Mouse (Mus musculus) bone marrow macrophage, adult 2 months (primary cell): ENCODE results near the gene Ppard. TPM values are rescaled to one million over a fixed set of nuclear protein-coding genes. Genes with fewer than 3 reads are reported as not detected.
A peak's percentile ranks its signal among the peaks of the same experiment; 100 is the strongest.

Experiments used
- H3K27ac ChIP-seq: 2 replicates; pipeline ENCODE4 v1.5.1; 2012; ENCODE audit warnings: low read depth, low read length; ENCODE audit not compliant: insufficient read depth
- H3K4me1 ChIP-seq: 2 replicates; pipeline ENCODE4 v1.6.1; 2012; ENCODE audit warnings: low read length; ENCODE audit not compliant: control insufficient read depth, insufficient read depth
- H3K4me3 ChIP-seq: 2 replicates; pipeline ENCODE4 v1.5.1; 2012; ENCODE audit warnings: mild to moderate bottlenecking, low read length, moderate library complexity; ENCODE audit not compliant: insufficient read depth
- CTCF ChIP-seq: IDR thresholded peaks from 2 replicates; pipeline ENCODE4 v1.5.1; 2012; ENCODE audit warnings: low read depth, mild to moderate bottlenecking, low read length, moderate library complexity
- POLR2A ChIP-seq: IDR thresholded peaks from 2 replicates; pipeline ENCODE4 v1.6.1; 2012; ENCODE audit warnings: mild to moderate bottlenecking, low read depth, low read length, borderline replicate concordance
- polyA plus RNA-seq: library from polyadenylated mRNA; stranded (reverse); fragments of >200 nt; gene quantifications from 2 replicates; pipeline ENCODE4 v1.2.4, GENCODE M21; 2012; ENCODE audit not compliant: missing spikeins, insufficient read depth, insufficient read length

Gene Ppard
- polyA plus RNA-seq, 1 experiment = 29.5 TPM

DNA sequence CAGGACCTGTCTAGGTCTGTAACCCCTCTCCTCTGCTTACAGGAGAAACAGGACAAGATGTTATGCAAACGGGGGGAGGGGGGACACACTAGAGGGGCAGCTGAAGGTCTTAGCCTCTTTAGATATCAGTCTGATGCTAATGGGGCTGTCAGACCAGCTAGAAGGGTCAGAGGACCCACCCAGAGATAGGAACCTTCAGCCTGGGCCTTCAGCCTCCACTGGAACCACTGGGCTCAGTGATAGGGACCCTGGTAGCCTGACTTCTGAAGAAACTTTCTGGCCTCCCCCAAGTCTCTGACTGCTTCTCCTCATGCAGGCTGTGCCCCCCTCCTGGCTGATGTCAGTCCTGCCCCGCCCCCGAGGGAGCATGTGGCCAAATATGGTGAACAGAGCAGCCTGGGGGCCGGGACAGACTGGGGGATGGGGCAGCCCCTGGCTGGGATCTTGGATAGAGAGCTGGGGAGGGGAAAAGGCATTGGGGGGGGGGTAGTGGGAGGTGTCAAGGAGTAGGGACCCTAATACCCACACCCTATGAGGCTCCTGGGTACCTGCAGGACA, 111.6 kb downstream of the Ppard start:
- TF ChIP-seq CTCF (no peak), POLR2A (no peak)
- no peak overlapping the region for H3K4me3 ChIP-seq
- no peaks in the 10 kb centered on the region for H3K4me1 ChIP-seq
- H3K27ac ChIP-seq = no peak overlapping the region

DNA sequence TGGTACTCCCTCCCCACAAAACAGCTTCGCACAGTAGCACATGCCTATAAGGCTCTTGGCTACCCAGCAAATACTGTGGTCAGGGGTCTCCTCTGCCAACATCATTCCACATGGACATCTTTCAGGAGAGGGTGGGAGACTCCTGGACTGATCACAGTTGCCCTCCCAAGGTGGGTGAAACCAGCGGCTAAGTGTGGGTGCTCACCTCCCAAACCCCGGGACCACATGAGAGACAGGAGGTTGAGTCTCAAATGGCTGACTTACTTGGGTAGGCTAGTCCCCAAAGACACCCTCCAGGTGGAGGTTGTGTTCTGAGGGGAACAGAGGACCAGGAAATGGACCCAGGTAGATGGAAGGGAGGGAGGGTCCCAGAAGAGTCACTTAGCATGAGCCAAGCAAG, 112.2 kb downstream of the Ppard start:
- H3K27ac ChIP-seq = no peak overlapping the region
- H3K4me3 ChIP-seq = no peak overlapping the region
- no peaks in the 10 kb centered on the region for H3K4me1 ChIP-seq
- TF ChIP-seq POLR2A = no peak
- no peak for TF ChIP-seq CTCF

DNA sequence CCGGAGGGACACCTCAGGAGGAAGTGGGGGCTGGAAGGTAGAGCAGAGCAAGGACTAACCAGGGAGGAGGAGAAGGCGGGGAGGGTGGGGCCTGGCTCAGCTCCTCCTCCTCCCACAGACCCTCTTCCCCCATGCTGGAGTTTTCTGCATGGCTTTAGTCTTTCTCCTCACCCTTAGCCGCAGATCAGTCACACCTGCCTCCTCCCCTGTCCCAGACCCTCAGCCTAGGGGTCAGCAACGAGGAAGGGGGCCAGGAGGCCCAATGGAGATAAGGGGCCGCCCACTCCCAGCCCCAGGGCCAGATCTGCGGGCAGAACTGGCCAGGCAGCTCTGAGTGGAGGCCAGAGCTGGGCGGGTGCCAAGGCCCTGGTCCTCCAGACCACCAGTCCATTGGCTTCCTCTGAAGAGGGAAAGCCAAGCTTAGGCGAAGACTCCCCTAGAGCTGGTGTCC, 112.8 kb downstream of the Ppard start:
- no peak overlapping the region for H3K27ac ChIP-seq

DNA sequence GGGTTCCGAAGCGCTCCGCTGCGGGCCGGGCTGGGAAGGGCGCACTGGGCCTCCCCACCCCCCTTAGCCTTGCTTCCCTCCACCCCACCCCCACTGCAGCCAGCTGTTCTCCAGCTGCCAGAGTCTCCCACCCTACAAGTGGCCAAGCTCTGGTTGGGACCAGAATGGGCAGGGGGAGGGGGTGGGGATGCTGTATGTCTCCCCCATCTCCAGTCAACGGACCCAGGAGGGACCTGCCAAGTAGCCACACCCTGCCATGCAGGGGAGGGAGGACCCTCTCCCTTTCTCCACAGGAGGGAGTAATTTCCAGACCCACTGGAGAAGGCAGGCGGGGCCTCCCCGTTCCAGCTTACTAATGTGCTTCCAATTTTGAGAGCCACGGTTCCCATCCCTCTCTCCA, 113.4 kb downstream of the Ppard start:
- Histone ChIP-seq H3K4me1 (no peaks in the 10 kb centered on the region), H3K27ac (no peak overlapping the region), H3K4me3 (no peak overlapping the region)
- TF ChIP-seq POLR2A (no peak), CTCF (no peak)

More for the DNA sequence above, 112.8 kb downstream of the Ppard start:
- no peak for TF ChIP-seq CTCF
- no peak for TF ChIP-seq POLR2A
- Histone ChIP-seq H3K4me3 (no peak overlapping the region), H3K4me1 (no peaks in the 10 kb centered on the region)

DNA sequence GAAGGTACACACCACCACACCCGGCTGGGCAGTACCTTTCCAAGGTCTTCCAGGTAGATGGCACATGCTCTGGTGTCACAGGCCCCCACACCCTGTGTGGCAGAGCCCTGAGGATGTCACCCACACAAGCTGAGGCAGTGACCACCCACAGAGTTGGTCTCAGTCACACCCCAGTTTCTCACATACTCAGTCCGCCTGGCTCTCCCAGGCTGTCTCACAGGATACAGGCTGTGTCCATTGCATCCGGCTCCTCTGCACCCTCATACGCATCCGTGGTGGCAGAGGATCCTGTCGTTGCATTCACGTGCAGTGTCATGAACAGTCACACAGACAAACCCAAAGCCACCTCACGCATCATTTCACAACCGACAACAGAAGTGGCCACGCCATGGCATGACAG, 114.8 kb downstream of the Ppard start:
- H3K4me3 ChIP-seq = no peak overlapping the region
- H3K27ac ChIP-seq = no peak overlapping the region
- H3K4me1 ChIP-seq = no peaks in the 10 kb centered on the region
- TF ChIP-seq CTCF = no peak
- TF ChIP-seq POLR2A = no peak

DNA sequence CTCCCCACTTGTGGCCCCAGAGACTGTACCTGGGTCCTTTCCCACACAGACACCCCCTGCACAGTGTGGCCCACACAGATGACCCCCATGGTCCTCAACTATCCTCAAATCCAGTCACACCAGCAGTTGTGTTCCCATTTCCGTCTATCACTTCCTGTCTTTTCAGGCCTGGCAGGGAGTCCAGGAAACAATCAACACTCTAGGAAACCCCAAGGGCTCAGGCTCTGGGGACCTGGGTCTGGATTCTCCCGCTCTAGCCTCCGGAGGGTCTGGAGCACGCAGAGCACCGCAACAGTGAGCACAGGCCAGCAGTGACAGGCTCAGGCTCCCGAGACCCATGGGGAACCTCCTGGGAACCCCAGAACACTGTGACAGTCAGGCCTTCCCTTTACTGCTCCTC, 115.7 kb downstream of the Ppard start:
- H3K4me1 ChIP-seq = no peaks in the 10 kb centered on the region
- no peak overlapping the region for H3K27ac ChIP-seq
- TF ChIP-seq POLR2A (no peak), CTCF (no peak)
- H3K4me3 ChIP-seq = no peak overlapping the region

DNA sequence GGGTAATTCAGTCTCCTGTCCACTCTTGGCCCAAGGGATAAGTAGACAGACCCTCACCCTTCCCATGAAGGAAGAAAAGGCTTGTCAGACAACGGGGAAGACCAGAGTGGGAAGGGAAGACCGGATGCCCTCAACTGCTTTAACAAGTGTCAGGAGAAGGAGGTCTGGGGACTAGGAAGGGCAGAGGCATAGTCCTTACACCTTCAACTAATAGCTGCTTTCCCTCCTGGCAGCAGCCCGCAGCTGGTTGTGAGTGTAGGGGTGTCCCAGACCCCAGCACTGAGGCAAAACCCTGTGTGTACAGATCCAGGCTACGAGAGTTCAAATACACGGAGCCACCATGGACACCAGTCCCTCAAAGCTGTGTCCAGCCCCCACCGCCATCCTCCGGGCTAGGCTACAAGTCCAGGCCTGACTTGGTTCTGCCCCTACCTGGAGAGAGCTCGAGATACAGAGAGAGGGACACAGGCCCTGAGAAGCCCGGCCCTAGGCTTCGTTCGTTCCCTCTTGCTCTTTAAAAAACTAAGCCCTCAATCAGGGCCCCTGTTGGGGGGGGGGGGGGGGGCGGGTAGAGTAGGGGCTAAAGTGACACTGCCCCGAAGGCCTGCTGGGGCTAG, 116.9 kb downstream of the Ppard start:
- no peak overlapping the region for H3K4me3 ChIP-seq
- no peak for TF ChIP-seq POLR2A
- TF ChIP-seq CTCF = no peak
- H3K27ac ChIP-seq = no peak overlapping the region
- H3K4me1 ChIP-seq = no peaks in the 10 kb centered on the region

DNA sequence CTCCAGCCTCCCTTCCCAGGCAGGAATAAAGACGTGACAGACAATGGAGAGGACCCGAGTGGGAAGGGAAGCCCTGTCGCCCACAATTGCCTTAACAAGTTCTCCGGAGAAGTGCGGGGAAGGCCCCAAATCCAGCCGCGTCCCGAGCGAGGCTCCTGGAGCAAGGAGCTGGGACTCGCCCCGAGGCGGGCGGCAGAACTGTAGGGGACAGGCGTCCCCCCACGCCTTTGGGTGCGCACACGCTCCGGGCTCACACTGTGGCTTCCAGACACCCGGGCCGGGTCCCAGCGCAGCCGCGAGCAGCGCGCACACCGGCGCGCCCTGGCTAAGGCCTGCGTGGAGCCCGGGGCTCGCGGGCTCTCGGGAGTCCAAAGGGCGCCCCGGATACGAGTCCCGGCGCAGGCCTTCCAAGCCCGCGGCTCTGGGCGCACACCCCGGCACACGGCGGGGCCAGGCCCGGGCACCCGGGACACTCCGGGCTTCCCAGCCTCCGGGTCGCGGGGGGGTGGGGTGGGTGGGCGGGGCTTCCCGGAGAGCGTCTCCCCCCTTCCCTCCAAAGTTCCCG, 117.5 kb downstream of the Ppard start:
- no peak overlapping the region for H3K27ac ChIP-seq
- H3K4me1 ChIP-seq = no peaks in the 10 kb centered on the region
- H3K4me3 ChIP-seq = no peak overlapping the region
- no peak for TF ChIP-seq POLR2A
- no peak for TF ChIP-seq CTCF

DNA sequence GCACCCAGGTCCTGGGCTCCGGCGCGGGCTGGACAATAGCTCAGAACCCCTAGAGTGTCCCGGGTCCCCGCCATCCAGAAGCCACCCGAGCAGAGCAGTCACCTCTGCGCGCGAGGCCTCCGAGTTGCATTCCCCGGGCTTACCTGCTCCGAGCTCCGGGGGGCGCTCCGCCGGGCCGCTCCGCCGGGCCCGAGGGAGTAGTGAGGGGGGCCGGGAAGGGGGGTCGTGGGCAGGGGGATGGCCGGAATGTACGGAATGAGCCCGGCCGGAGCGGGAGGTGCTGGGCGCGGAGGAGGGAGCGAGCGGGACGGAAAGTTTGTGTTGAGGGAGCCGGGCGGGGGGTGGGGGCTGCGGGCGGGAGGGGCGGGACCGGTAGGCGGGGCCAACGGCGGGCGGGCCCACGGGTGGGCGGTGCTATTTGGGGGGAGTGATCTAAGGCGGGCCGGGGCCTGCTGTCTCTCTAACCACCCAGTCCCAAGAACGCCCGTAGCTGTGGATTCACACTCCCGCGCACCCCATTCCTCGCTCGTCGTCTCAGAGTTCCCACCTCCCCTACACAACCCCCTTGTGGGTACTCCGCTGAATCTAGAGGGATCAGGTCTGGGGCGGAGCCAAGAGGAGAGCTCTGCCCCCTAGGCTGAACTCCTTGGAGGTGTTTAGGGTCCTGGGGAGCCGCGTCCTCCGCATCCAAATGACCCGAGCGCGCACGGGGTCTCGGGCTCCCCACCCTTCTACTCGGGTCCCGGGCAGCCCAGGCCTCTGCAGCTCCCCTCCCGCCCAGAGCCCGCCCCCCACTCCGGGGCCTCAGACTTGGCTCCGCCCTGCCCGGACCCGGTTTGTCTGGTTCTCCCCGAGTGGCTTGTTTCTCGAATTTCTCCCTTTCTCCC, 118.2 kb downstream of the Ppard start, which contains the start of gene Tead3:
Gene Tead3, minus strand, starts transcription at position 352 of the 887 bp plus-strand sequence.
- no peak for TF ChIP-seq POLR2A
- TF ChIP-seq CTCF = no peak
- Histone ChIP-seq H3K4me1 (no peaks in the 10 kb centered on the region), H3K4me3 (peak within 1 kb of the TSS; percentile 37), H3K27ac (no peak within 1 kb of the TSS)

Other genes with a start within 250 kb of the Ppard start
- not detected in 2 replicates for gene Tcp11, start 152.1 kb upstream of the Ppard start, polyA plus RNA-seq
- gene Scube3, start 90.6 kb upstream of the Ppard start, polyA plus RNA-seq = 0.11 TPM in 1 of 2 replicates, not detected in the other
- gene Zfp523, start 55.6 kb upstream of the Ppard start, polyA plus RNA-seq = 7.7 and 12.0 TPM in 2 replicates
- 41.4 and 44.7 TPM in 2 replicates for gene Def6, start 24.9 kb upstream of the Ppard start, polyA plus RNA-seq
- 24.2 and 32.1 TPM in 2 replicates for gene Fance, start 80.8 kb downstream of the Ppard start, polyA plus RNA-seq
- gene Rpl10a, start 95.8 kb downstream of the Ppard start, polyA plus RNA-seq = 568 and 618 TPM in 2 replicates
- not detected in 2 replicates for gene Tead3, start 118.1 kb downstream of the Ppard start, polyA plus RNA-seq
- not detected in 2 replicates for gene Tulp1, start 132.5 kb downstream of the Ppard start, polyA plus RNA-seq